Mouse (Mus musculus): ENCODE data around the gene Smg1. TPM values are rescaled to one million over a fixed set of nuclear protein-coding genes. Genes with fewer than 3 reads are reported as not detected.
A peak's percentile ranks its signal among the peaks of the same experiment; 100 is the strongest.

Smg1 gene
- polyA plus RNA-seq, 1 experiment from 2014 or later, result 22.4 TPM

DNA sequence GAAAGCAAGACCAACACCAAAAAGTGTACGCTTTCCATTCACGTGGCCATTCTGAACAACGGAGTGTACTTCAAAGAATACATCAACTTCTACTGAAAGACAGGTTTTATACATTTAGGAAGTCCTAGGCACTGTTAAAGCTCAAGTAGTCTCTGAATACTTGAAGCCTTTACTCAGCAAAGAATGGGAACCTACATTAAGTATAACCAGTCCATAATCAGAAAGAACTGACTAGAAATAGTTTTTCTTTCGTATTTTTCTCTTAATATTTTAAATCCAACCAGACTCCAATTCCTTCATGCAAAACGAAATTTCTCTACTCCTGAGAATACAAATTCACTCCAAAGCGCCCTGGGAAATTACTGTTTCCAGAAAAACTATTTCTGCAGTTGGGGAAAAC, 1.2 kb downstream of the Smg1 start:
- no peaks in the 10 kb centered on the region for H3K36me3 ChIP-seq (ENCODE audit: control insufficient read depth, insufficient read depth, low read length)
- WGBS, result 30% methylated on average over 6 of the region's 6 CpGs

DNA sequence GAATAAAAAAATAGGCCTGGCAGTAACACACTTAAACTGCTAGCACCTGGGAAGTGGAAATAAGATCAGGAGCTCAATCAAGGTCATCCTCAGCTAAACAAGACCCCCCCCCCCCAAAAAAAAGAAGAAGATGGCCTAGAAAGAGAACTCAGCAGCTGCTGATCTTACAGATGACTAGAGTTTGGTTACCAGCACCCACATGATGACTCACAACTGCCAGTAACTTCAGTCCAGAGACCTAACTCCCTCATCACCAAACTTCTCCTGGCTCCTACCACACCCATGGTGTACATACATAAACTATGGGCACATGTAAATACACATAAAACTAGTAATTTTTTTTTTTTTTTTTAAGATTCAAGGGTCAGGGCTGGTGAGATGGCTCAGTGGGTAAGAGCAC, 3.1 kb downstream of the Smg1 start:
- Histone ChIP-seq H3K4me3 (ENCODE audit: low read depth, low read length) (no peak overlapping the region), H3K9me3 (ENCODE audit: control insufficient read depth, low read length) (no peaks in the 10 kb centered on the region), H3K4me1 (replicated peaks; ENCODE audit: control insufficient read depth, insufficient read depth, low read length) (no peaks in the 10 kb centered on the region), H3K27ac (ENCODE audit: low read depth, low read length) (no peak overlapping the region), H3K36me3 (ENCODE audit: control insufficient read depth, insufficient read depth, low read length) (no peaks in the 10 kb centered on the region), H3K9ac (ENCODE audit: low read length) (no peak overlapping the region), H3K4me2 (ENCODE audit: low read depth, low read length, severe bottlenecking) (no peak overlapping the region), H3K27me3 (ENCODE audit: control insufficient read depth, insufficient read depth, low read length) (no peaks in the 10 kb centered on the region)
- ATAC-seq (replicated peaks; ENCODE audit: low FRiP score), result no peak
- no peak for DNase-seq (ENCODE audit: low spot score)

More for the DNA sequence above, 1.2 kb downstream of the Smg1 start:
- no peak for DNase-seq (ENCODE audit: low spot score)
- peak overlapping the region; percentile 94 for H3K9ac ChIP-seq (ENCODE audit: low read length)
- H3K4me3 ChIP-seq (ENCODE audit: low read depth, low read length), result peak overlapping the region; percentile 88
- no peaks in the 10 kb centered on the region for H3K27me3 ChIP-seq (ENCODE audit: control insufficient read depth, insufficient read depth, low read length)
- no peak for ATAC-seq (replicated peaks; ENCODE audit: low FRiP score)
- H3K9me3 ChIP-seq (ENCODE audit: control insufficient read depth, low read length), result no peaks in the 10 kb centered on the region
- no peaks in the 10 kb centered on the region for H3K4me1 ChIP-seq (replicated peaks; ENCODE audit: control insufficient read depth, insufficient read depth, low read length)
- no peak overlapping the region for H3K27ac ChIP-seq (ENCODE audit: low read depth, low read length)
- H3K4me2 ChIP-seq (ENCODE audit: low read depth, low read length, severe bottlenecking), result peak overlapping the region; percentile 73

GRCm38 (mm10) chr7:118239996-118240395, 3.5 kb downstream of the Smg1 start:
- ATAC-seq (replicated peaks; ENCODE audit: low FRiP score), result no peak
- H3K4me2 ChIP-seq (ENCODE audit: low read depth, low read length, severe bottlenecking), result no peak overlapping the region
- no peak for DNase-seq (ENCODE audit: low spot score)
- no peaks in the 10 kb centered on the region for H3K9me3 ChIP-seq (ENCODE audit: control insufficient read depth, low read length)
- H3K4me3 ChIP-seq (ENCODE audit: low read depth, low read length), result no peak overlapping the region
- H3K27me3 ChIP-seq (ENCODE audit: control insufficient read depth, insufficient read depth, low read length), result no peaks in the 10 kb centered on the region
- no peak overlapping the region for H3K9ac ChIP-seq (ENCODE audit: low read length)
- H3K36me3 ChIP-seq (ENCODE audit: control insufficient read depth, insufficient read depth, low read length), result no peaks in the 10 kb centered on the region
- no peaks in the 10 kb centered on the region for H3K4me1 ChIP-seq (replicated peaks; ENCODE audit: control insufficient read depth, insufficient read depth, low read length)
- 95% methylated on average over 5 of the region's 5 CpGs for WGBS
- no peak overlapping the region for H3K27ac ChIP-seq (ENCODE audit: low read depth, low read length)

GRCm38 (mm10) chr7:118236949-118237348, 6.5 kb downstream of the Smg1 start:
- ATAC-seq (replicated peaks; ENCODE audit: low FRiP score) (no peak), DNase-seq (ENCODE audit: low spot score) (no peak)
- no peak overlapping the region for H3K4me3 ChIP-seq (ENCODE audit: low read depth, low read length)
- no peak overlapping the region for H3K4me2 ChIP-seq (ENCODE audit: low read depth, low read length, severe bottlenecking)
- H3K36me3 ChIP-seq (ENCODE audit: control insufficient read depth, insufficient read depth, low read length), result no peaks in the 10 kb centered on the region
- H3K9ac ChIP-seq (ENCODE audit: low read length), result no peak overlapping the region
- no peaks in the 10 kb centered on the region for H3K27me3 ChIP-seq (ENCODE audit: control insufficient read depth, insufficient read depth, low read length)
- no peak overlapping the region for H3K27ac ChIP-seq (ENCODE audit: low read depth, low read length)
- H3K9me3 ChIP-seq (ENCODE audit: control insufficient read depth, low read length), result no peaks in the 10 kb centered on the region
- no peaks in the 10 kb centered on the region for H3K4me1 ChIP-seq (replicated peaks; ENCODE audit: control insufficient read depth, insufficient read depth, low read length)

DNA sequence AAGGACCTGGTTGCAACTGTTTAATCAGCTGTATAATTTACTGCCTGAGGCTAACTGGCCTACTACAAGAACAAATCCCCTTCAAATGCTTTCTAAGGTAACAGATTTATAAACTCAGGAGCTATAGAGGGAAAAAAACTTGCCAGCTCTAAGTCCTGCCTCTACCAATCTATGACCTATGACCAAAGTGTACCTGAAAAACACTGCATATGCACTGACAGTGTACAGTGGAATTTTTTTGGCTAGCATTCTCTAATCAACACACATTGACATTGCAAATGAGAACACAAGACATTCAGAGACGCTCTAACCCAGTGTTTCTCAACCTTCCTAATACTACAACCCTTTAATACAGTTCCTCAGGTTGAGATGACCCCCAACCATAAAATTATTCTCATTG, 9.2 kb downstream of the Smg1 start:
- no peak overlapping the region for H3K4me3 ChIP-seq (ENCODE audit: low read depth, low read length)
- H3K27me3 ChIP-seq (ENCODE audit: control insufficient read depth, insufficient read depth, low read length), result no peaks in the 10 kb centered on the region
- no peak overlapping the region for H3K27ac ChIP-seq (ENCODE audit: low read depth, low read length)
- H3K4me2 ChIP-seq (ENCODE audit: low read depth, low read length, severe bottlenecking), result no peak overlapping the region
- no peaks in the 10 kb centered on the region for H3K36me3 ChIP-seq (ENCODE audit: control insufficient read depth, insufficient read depth, low read length)
- DNase-seq (ENCODE audit: low spot score) (no peak), ATAC-seq (replicated peaks; ENCODE audit: low FRiP score) (no peak)
- WGBS, result 93% methylated on average over 1 of the region's 1 CpGs
- H3K9me3 ChIP-seq (ENCODE audit: control insufficient read depth, low read length), result no peaks in the 10 kb centered on the region
- H3K9ac ChIP-seq (ENCODE audit: low read length), result no peak overlapping the region
- H3K4me1 ChIP-seq (replicated peaks; ENCODE audit: control insufficient read depth, insufficient read depth, low read length), result no peaks in the 10 kb centered on the region

GRCm38 (mm10) chr7:118232613-118233012, 10.9 kb downstream of the Smg1 start:
- H3K9me3 ChIP-seq (ENCODE audit: control insufficient read depth, low read length), result no peaks in the 10 kb centered on the region
- no peak overlapping the region for H3K9ac ChIP-seq (ENCODE audit: low read length)
- H3K4me1 ChIP-seq (replicated peaks; ENCODE audit: control insufficient read depth, insufficient read depth, low read length), result no peaks in the 10 kb centered on the region
- H3K36me3 ChIP-seq (ENCODE audit: control insufficient read depth, insufficient read depth, low read length), result no peaks in the 10 kb centered on the region
- DNase-seq (ENCODE audit: low spot score), result no peak
- H3K27me3 ChIP-seq (ENCODE audit: control insufficient read depth, insufficient read depth, low read length), result no peaks in the 10 kb centered on the region
- ATAC-seq (replicated peaks; ENCODE audit: low FRiP score), result no peak
- no peak overlapping the region for H3K4me2 ChIP-seq (ENCODE audit: low read depth, low read length, severe bottlenecking)
- H3K4me3 ChIP-seq (ENCODE audit: low read depth, low read length), result no peak overlapping the region
- H3K27ac ChIP-seq (ENCODE audit: low read depth, low read length), result no peak overlapping the region

GRCm38 (mm10) chr7:118219777-118220176, 23.7 kb downstream of the Smg1 start:
- Histone ChIP-seq H3K4me1 (replicated peaks; ENCODE audit: control insufficient read depth, insufficient read depth, low read length) (no peaks in the 10 kb centered on the region), H3K36me3 (ENCODE audit: control insufficient read depth, insufficient read depth, low read length) (no peaks in the 10 kb centered on the region), H3K9me3 (ENCODE audit: control insufficient read depth, low read length) (no peaks in the 10 kb centered on the region; the same call in 1 of the 2 replicates), H3K4me3 (ENCODE audit: low read depth, low read length) (no peak overlapping the region), H3K9ac (ENCODE audit: low read length) (no peak overlapping the region), H3K27me3 (ENCODE audit: control insufficient read depth, insufficient read depth, low read length) (no peaks in the 10 kb centered on the region), H3K27ac (ENCODE audit: low read depth, low read length) (no peak overlapping the region), H3K4me2 (ENCODE audit: low read depth, low read length, severe bottlenecking) (no peak overlapping the region)
- ATAC-seq (replicated peaks; ENCODE audit: low FRiP score), result no peak
- 94% methylated on average over 2 of the region's 2 CpGs for WGBS
- no peak for DNase-seq (ENCODE audit: low spot score)

GRCm38 (mm10) chr7:118206396-118206795, 37.1 kb downstream of the Smg1 start:
- no peaks in the 10 kb centered on the region for H3K9me3 ChIP-seq (ENCODE audit: control insufficient read depth, low read length)
- H3K36me3 ChIP-seq (ENCODE audit: control insufficient read depth, insufficient read depth, low read length), result peaks cover 2% of the 10 kb centered on the region; the same call in 1 of the 2 replicates
- H3K4me1 ChIP-seq (replicated peaks; ENCODE audit: control insufficient read depth, insufficient read depth, low read length), result no peaks in the 10 kb centered on the region
- DNase-seq (ENCODE audit: low spot score) (no peak), ATAC-seq (replicated peaks; ENCODE audit: low FRiP score) (no peak)
- H3K9ac ChIP-seq (ENCODE audit: low read length), result no peak overlapping the region
- no peak overlapping the region for H3K4me3 ChIP-seq (ENCODE audit: low read depth, low read length)
- no peak overlapping the region for H3K4me2 ChIP-seq (ENCODE audit: low read depth, low read length, severe bottlenecking)
- H3K27me3 ChIP-seq (ENCODE audit: control insufficient read depth, insufficient read depth, low read length), result no peaks in the 10 kb centered on the region
- 96% methylated on average over 2 of the region's 2 CpGs for WGBS
- no peak overlapping the region for H3K27ac ChIP-seq (ENCODE audit: low read depth, low read length)

DNA sequence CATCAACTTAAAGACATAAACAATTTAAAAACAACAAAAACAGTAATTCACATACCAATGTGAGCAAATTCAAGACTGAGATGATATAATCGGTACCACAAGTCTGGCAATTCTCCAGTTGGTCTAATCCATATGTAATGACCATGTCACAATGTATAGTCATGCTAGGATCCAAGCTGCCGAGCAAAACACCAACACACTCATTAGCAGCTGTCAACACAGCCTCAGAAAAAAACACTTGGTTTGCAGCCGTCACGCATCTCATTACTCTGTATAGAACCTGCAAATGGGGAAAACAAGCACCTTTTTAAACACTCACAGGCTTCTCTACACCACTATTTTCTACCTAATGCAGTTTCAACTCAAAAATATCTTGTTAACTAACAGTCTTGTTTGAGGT, 47.7 kb downstream of the Smg1 start:
- no peaks in the 10 kb centered on the region for H3K27me3 ChIP-seq (ENCODE audit: control insufficient read depth, insufficient read depth, low read length)
- ATAC-seq (replicated peaks; ENCODE audit: low FRiP score) (no peak), DNase-seq (ENCODE audit: low spot score) (no peak)
- H3K4me2 ChIP-seq (ENCODE audit: low read depth, low read length, severe bottlenecking), result no peak overlapping the region
- 66% methylated on average over 4 of the region's 4 CpGs for WGBS
- H3K4me3 ChIP-seq (ENCODE audit: low read depth, low read length), result no peak overlapping the region
- H3K9ac ChIP-seq (ENCODE audit: low read length), result no peak overlapping the region
- H3K9me3 ChIP-seq (ENCODE audit: control insufficient read depth, low read length), result no peaks in the 10 kb centered on the region
- no peak overlapping the region for H3K27ac ChIP-seq (ENCODE audit: low read depth, low read length)
- peaks cover 5% of the 10 kb centered on the region; the same call in 1 of the 2 replicates for H3K36me3 ChIP-seq (ENCODE audit: control insufficient read depth, insufficient read depth, low read length)
- H3K4me1 ChIP-seq (replicated peaks; ENCODE audit: control insufficient read depth, insufficient read depth, low read length), result no peaks in the 10 kb centered on the region

All from forebrain, embryonic 11.5 days (tissue).